Mouse (Mus musculus) skeletal muscle tissue, adult 2 months (tissue): ENCODE measurements around the gene Snx30.

Experiments
- DNase-seq: peaks from one replicate; pipeline ENCODE4 v3.0.0-alpha.2; 2012; ENCODE audit warnings: low read depth, low spot score

Snx30 gene

DNA sequence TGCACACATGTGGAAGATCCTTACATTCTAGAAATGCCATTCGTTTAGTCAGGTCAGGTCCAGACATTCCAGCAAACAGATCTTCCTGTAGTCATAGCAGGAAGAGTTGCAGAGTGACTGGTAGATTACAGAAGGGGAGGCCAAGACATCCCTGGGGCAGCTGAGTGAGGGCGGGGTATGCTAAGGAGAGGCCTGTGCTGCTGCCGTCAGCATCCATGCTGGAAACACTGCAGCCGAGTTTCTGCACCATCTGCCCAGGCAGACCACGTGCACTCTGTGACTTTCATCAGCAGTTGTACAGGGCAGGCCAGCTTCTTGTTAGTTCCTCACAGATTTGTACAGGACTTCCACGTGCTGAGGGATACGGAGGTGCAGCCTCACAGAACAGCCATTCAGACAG, 17.8 kb downstream of the Snx30 start:
- peak; percentile 53 for DNase-seq

DNA sequence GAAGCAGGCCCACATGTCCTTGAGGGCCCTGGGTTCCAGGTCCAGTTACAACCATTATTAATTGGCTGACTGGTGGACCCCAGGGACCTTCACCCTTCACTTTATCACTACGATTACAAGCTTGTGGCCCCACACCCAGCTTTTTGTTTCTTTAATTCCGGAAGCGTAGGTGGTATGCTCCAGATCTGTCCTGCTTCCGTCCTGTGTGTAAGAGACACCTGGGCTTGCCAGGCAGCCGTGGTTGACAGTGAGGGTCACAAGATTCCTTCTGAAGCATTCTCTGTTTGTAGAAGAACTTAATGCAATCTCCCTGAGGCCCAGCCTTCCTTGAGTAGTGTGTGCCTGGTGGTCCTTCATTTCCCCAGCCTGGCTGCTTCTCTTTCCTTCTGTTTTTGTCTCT, 19.2 kb downstream of the Snx30 start:
- DNase-seq, result no peak

- no peak for DNase-seq
Measured at GRCm38 (mm10) chr4:59825634-59826033, 20.0 kb downstream of the Snx30 start.

DNA sequence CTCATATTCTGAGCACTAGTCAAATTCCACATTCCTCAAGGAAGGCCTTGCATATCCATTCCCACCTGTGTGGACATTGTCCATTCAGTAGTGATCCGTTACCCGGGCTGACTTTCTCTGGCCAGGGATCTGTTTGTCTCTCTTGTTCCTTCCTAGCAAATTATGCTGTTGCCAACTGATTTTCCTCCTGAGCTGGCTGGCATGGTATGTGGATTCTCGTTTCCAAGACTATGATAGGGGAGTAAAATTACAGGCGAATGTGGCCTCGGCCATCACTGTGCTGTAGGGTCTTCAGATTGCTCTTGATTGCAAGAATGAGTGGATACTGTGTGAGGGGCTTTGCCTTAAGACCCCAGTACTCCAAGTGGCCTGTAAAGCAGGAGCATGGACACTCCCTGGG, 20.7 kb downstream of the Snx30 start:
- DNase-seq, result no peak

- DNase-seq, result no peak
Measured at GRCm38 (mm10) chr4:59829072-59829471, 23.4 kb downstream of the Snx30 start.

GRCm38 (mm10) chr4:59831038-59831437, 25.4 kb downstream of the Snx30 start:
- DNase-seq, result no peak

DNA sequence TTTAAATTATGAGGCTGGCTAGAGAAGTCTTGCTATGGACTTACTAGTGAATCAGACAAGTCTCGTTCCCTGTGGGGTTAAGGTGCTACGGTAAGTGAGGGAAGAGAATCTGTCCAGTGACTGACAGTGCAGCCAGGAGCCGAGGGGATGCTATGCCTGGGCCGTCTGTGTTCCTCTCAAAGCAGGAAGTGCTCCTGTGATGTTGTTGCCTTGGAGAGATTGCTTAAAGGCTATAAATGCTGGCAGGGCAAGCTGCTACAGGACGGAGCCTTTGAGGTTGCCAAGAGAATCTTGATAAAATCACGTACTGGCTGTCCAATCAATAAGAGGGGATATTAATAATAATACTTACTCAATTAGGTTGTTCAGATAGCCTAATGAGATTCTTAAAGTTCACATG, 27.2 kb downstream of the Snx30 start:
- DNase-seq, result no peak

DNA sequence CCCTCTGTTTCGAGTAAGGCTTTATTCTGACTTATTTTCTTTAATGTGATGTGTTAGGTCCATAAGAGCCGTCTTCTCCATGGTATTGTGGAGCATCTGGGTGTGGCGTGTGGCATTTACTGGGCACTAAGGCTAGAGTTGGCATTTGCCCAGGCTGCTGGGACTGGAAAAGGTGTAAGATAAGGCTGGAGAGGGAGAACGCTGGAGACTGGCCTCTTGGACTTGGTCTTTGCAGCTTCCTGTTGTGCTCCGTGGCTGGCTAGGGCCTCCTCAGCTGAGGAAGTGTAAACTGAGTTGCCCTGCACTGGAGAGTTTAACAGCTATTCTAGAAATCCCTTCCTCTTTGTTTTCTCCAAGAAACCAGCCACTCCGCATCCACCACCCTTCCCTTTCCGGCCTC, 32.0 kb downstream of the Snx30 start:
- DNase-seq, result no peak

DNA sequence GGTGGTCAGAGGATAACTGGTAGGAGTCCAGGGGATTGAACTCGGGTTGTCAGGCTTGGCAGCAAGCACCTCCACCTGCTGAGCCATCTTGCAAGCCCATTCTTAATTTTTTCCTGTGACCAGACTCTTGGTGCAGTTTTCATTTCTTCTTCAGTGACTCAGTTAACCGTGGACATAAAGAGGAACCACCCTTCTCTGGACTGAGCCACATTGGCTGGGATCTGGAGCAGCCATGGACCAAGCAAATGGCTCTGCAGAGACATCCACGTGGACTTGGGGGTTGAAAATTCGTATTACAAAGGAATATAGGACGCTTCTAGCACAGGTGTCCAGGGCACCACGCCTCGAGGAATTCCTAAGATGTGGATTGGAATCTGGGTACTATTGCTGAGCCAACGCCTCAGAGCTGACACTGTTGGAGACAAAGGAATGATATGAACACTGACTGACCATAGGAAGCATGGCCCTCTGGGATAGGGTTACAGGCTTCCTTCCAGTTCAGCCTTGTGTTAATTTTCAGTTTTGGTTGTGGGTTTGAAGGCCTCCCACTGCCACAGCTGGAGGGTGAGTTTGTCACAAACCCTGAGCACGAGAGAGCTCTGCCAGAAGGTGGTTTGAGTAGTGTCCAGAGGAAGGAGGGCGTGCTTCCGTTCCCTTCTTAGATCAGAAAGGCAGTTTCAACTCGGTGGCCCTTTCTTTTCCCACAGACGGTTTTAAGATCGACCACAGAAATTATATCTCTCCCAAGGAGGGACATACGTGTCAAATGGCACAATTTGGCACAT, 39.0 kb downstream of the Snx30 start:
- no peak for DNase-seq

- no peak for DNase-seq
Measured at GRCm38 (mm10) chr4:59845245-59845637, 39.6 kb downstream of the Snx30 start.

GRCm38 (mm10) chr4:59847447-59847846, 41.8 kb downstream of the Snx30 start:
- no peak for DNase-seq

GRCm38 (mm10) chr4:59850181-59850580, 44.5 kb downstream of the Snx30 start:
- peak; percentile 60 for DNase-seq

GRCm38 (mm10) chr4:59850886-59851623, 45.4 kb downstream of the Snx30 start:
- no peak for DNase-seq

- no peak for DNase-seq
Measured at GRCm38 (mm10) chr4:59853155-59853554, 47.5 kb downstream of the Snx30 start.

GRCm38 (mm10) chr4:59859693-59860425, 54.2 kb downstream of the Snx30 start:
- no peak for DNase-seq

DNA sequence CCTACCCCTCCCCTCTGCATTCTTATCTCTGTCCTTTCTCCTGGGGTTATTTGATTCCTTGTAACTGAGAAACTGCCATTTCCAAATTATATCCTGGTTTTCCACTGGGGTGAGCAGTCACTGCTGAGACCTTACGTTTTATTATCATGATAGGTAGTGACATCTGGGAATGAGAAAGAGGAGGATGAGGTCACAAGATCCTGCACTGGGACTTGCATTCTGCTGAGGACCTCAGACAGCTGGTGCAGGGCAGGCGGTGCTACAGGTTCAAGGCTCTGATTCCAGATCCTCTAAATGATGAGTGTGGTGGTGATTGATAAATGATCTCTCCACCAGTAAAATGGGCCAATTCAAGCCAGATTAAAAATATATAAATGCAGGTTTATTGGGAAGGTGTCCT, 54.8 kb downstream of the Snx30 start:
- no peak for DNase-seq

GRCm38 (mm10) chr4:59861871-59862270, 56.2 kb downstream of the Snx30 start:
- DNase-seq, result no peak

GRCm38 (mm10) chr4:59862335-59862734, 56.7 kb downstream of the Snx30 start:
- DNase-seq, result no peak

- DNase-seq, result peak; percentile 48
Measured at GRCm38 (mm10) chr4:59863869-59864268, 58.2 kb downstream of the Snx30 start.

GRCm38 (mm10) chr4:59868086-59868485, 62.4 kb downstream of the Snx30 start:
- DNase-seq, result no peak

- DNase-seq, result peak; percentile 59
Measured at GRCm38 (mm10) chr4:59869488-59870057, 63.9 kb downstream of the Snx30 start.

DNA sequence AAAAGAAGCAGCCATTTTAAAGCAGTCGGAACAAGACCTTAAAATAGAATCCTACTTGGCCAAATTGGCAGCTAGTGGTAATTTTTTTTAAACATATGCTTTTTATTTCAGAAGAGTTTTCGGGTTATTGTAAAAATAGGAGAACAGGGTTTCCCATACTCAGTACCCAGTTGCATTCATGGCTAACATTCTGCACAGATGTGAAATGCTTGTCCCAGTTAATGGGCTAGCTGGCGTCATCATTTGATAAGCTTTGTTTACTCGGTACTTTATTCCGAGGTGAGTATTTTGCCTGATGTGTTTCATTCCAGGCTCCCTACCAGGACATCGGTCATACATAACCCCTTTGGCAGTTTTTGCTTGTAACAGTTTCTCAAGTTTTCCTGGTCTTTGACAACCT, 64.8 kb downstream of the Snx30 start:
- no peak for DNase-seq
